Mouse (Mus musculus) kidney, adult 9 months (tissue): ENCODE measurements around the gene Rabgap1l.

Source experiments
- DNase-seq: peaks from one replicate; pipeline ENCODE4 v3.0.0; 2022

Gene Rabgap1l

DNA sequence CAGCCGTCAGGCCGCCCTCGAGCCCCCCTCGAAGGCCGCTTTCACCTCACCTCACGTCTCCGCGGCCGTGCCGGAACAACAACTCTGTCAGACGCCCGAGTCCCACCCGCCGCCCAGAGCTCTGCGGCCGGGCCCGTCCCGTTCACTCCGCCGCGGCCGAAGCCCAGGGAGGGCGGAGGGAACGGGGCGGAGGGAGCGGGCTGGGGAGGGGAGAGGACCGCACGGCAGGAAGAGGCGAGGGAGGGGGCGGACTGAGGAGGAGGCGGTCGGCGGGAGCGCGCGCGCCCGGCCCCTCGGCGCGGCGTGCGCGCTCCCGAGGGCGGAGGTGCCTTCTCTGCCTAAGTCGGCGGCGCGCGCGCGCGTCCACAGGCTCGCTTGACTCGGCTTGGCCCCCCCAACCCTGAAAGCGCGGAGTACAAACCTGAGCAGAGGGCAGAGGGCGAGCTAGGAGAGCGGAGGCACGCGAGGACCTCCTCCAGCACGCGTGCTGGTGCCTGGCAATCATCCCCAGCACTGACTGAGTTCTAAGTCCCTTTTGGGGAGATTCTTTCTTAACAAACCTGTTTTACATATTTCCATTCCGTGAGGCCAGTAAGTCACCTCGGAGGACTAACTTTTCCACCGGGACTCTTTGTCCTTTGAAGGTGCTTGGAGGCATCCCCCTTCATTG, at the start of gene Rabgap1l:
TSS of gene Rabgap1l (minus strand) at position 526 of the 670 bp plus-strand sequence.
- DNase-seq: peak; percentile 93

DNA sequence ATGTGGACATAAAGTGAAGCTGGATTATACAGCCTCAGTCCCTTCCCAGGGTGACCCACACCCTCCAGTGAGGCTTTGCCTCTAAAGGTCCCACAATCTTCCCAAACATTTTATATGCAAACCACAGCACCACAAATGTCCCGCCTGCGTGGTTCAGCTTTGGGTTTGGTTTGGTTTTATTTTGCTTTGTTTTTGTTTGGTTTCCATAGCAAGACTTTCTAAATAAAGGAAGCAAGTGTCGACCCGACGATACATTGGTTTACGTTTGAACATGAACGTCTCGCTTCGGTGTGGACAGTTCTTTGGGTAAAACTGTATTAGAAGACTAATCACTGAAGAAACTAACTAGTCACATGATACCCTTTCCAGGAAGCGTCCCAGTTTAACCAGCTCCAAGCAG, 49.6 kb upstream of the Rabgap1l start:
- no peak for DNase-seq

DNA sequence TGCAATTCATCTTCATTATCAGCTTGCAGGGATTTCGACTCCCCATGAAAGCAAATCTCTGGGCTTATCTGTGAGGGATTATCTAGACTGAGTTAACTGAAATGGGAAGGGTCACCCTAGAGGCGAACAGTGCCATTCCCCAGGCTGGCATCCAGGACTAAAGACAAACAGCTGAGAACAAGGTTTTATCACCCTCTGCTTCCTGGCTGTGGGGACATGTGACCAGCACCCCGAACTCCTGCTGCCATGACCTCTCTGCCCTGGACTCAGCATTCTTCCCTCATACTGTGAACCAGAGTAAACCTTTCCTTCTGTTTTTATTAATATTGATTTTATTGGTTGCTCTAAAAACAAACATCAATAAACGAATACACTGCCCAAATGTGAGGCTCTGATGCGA, 47.6 kb upstream of the Rabgap1l start:
- no peak for DNase-seq

DNA sequence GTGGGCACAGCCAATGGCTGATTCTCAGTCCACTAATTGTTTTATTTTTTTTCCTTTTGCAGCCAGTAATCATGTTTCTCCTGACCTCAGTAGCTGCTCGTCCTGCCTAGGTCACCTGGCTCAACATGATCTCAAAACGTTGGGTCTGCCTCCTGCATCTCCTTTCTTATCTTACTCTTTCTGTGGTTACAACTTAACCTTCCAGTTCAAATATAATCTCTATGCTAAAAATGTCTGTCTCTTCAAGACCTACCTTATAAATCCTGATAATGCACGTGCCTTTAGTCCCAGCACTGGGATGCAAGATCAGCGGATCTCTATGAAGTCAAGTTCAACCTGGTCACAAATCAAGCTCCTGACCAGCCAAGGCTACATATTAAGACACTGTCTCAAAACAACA, 46.1 kb upstream of the Rabgap1l start:
- DNase-seq: no peak

DNA sequence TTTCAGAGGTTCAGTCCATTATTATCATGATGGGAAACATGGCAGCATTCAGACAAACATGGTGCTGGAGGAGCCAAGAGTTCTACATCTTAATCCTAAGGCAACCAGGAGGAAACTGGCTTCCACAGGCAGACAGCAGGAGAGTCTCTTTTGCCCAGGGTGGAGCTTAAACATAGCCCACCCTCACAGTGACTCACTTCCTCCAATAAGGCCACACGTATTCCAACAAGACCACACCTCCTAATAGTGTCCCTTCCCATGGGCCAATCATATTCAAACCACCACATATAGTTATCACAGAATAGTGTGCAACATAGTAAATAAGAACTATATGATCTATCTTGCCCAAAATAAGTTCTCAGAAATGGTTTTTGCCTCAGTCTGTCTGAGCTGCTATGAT, 41.4 kb upstream of the Rabgap1l start:
- no peak for DNase-seq

DNA sequence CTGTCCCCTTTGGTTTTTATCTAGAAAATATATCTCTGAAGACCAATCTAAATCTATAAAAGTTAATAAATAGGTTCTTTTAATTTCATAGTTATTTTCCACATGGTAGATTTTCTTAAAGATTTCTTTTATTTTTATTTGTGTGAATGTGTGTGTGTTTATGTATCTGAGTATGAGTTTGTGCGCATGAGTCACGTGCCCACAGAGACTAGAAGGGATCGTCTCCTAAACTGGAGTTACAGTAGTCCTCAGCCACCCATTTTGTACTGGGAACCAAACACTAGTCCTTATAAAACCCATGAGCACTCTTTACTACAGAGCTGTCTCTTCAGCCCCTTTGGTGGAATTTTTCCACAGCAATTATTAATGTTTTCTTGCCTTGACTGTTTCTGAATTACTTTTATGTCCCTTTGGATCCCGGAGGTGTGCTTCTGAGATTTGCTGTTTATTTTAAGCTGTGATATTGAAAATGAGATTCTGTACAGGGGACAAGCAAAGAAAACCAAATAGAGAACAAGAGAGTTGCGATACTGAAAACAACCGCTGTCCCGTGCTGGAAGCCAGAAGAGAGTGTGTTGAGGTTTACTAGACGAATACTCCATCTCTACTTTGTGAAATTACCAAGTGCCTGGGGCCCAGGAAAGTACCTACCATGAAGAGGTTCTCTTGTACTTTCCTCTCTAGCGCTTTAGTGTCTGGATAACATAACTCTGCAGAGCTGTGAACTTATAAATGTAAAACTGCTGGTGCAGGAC, 39.4 kb upstream of the Rabgap1l start:
- DNase-seq: no peak

DNA sequence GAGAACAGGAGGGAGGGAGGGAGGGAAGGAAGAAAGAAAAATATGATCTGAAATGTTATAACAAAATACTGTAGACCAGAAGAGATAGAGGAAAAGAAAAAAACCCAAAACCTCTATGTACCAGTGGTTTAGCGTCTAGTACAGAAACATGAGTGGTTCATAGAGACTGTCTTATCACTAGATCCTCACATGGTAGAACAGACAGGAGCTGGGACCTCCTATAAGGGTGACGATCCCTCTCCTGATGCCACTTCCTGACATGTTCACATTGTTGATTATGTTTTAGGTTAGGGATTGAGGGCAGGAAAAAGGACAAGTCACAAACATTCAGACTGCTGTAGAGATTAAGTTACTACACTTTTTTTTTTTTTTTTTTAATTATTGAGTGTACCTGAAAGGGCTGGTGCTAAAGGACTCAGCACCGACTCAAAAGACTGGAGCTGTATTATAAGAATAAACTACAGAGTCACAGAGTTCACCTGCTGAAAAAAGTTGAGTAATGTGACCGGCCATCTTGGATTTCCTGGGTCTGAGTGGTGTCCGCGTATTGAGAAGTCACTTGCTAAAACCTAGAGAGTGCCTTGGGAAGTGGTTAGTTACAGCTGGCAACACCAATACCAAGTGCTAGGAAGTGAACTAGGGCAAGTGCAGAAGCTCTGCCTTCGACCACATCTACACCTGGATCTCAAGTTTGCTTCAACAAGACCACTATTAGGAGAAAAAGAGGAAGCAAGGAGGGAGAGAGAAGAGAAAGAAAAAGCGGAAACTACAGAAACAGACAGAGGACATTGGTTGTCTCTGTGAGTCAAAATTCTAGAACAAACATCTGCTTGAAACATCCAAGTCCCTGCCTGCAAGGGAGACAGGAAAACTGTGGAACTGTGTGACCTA, 37.8 kb upstream of the Rabgap1l start:
- no peak for DNase-seq

DNA sequence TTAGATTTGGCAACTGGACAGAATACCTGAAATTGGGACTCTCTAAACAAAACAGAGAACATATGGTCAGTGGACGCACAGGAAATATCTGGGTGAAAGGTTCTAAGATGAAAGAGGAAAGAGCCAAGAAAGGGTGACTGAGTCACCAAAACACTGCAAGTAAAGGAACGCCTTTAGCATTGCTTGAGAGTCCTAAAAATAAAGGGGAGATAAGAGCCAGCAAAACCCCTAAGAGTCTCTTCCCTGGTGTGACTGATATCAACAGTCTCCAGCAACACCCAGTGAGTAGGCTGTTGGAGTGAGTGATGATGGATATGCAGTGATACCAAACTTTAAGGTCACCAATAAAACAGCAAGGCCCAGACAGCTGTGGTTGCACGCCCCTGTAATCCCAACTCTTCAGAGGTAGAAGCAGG, 32.4 kb upstream of the Rabgap1l start:
- no peak for DNase-seq

DNA sequence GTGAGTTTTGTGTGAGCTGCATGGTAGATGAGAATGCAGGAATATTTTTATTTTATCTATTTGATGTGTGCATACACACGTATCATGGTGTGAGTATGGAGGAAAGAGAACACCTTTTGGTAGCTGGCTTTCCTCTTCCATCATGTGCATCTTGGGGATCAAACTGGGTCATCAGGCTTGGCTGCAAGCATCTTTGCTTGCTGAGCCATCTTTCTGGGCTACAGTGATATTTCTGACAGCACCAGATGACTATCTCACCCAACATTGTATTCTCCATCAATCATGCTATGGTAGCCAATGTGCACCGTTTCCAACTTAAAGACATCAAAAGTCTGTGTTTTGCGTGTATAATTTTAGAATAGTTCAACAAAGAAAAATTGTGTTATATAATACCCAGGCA, 30.6 kb upstream of the Rabgap1l start:
- DNase-seq: no peak

DNA sequence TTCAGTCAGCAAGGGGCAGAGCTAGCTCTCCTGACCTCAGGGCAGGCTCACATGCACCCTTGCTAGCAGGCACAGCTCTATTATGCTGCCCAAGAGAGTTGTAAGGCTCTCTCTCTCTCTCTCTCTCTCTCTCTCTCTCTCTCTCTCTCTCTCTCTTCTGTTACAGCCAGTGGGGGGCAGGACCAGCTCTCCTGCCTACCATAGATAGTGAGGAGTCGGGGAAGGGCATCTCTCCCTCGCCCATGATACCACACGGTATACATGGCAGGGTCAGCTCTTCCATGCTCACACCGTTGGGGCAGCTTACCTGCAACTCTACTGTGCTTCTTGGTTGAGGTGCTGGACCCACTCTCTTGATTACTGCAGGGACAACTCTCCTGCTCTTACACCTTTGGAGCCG, 21.2 kb upstream of the Rabgap1l start:
- DNase-seq: no peak

DNA sequence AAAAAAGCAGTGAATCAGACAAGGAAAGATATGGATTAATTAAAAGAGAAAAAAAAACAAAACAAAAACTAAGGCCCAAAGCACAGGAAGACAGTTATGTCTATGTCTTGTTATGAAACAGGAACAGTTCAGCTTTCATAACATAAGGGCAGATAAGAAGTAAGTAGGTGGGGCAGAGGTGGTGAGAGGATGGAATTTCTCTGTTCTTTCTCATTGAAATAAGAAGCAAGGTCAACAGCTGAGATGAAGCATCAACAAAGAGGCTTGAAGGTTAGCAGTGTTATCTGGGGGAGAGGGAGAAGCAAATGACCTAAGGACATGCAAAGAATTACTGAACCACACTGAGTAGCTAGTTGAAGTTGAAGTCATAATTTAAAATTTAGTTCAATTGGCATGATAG, 19.4 kb upstream of the Rabgap1l start:
- no peak for DNase-seq

DNA sequence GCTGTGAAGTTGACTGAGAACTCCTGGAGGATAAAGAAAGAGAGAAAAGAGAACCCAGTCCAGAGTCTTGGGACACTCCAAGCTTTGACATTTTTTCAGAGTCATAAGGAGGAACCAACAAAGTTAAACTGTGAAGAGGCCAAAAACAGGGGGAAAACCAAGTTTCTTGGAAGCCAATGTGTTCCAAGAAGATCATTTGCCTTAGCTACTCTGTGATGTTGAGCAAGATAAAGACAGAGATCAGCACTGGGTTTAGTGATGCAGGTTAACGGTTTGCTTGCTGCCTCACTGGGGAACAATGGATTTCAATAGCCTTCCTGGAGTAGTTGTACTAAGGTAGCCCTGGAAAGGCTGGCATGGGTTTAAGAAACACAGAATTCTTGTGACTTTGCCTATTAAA, 18.9 kb upstream of the Rabgap1l start:
- no peak for DNase-seq

DNA sequence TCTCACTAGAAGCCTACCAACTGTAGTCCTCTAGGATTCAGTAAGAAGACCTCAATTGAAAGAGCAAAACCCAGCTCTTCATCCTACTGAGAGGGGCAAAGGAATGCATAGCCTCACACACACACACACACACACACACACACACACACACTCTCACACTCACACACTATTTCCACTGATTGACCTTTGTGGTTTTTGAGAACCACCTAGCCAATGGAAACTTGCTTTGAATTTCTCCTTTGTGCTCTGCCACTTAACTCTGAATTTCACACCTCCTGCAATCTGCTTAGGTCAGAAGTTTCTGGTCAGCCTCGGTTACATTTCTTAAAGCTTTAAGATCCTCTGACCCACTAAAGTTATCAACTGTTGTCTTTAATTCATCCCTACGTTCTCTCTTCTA, 12.3 kb upstream of the Rabgap1l start:
- no peak for DNase-seq

DNA sequence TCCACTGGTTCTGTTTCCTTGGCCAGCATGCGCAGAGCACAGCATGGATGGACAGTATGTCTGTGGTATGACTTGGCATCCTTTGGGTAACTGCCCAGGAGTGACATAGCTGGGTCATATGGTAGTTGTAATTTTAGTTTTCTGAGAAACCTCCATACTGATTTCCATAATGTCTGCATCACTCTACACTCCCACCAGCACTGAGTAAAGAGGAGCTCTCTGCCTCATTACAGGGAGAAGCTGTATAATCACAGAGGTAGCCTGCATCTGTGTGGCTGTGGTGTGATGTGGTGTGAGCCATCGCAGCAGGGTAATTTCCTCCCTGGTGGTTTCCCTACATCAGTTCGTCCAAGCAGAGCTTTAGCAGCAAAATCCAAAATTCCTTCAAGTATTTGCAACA, 7.0 kb upstream of the Rabgap1l start:
- DNase-seq: no peak

DNA sequence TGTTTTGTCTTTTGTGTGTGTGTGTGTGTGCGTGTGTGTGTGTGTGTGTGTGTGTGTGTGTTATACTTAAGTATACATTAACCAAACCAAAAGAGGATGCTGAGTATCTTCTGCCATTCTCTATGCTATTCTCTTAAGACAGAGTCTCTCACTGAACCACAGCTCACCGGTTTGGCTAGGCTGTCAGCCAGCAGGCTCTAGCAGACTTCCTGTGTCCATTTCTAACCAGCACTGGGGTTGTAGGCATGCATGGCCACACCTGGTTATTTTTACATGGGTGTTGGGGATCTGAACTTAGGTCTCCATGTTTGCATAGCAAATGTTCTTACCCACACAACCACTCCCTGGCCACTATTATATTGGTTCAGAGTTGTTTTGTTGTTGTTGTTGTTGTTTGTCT, 2.0 kb upstream of the Rabgap1l start:
- DNase-seq: no peak

DNA sequence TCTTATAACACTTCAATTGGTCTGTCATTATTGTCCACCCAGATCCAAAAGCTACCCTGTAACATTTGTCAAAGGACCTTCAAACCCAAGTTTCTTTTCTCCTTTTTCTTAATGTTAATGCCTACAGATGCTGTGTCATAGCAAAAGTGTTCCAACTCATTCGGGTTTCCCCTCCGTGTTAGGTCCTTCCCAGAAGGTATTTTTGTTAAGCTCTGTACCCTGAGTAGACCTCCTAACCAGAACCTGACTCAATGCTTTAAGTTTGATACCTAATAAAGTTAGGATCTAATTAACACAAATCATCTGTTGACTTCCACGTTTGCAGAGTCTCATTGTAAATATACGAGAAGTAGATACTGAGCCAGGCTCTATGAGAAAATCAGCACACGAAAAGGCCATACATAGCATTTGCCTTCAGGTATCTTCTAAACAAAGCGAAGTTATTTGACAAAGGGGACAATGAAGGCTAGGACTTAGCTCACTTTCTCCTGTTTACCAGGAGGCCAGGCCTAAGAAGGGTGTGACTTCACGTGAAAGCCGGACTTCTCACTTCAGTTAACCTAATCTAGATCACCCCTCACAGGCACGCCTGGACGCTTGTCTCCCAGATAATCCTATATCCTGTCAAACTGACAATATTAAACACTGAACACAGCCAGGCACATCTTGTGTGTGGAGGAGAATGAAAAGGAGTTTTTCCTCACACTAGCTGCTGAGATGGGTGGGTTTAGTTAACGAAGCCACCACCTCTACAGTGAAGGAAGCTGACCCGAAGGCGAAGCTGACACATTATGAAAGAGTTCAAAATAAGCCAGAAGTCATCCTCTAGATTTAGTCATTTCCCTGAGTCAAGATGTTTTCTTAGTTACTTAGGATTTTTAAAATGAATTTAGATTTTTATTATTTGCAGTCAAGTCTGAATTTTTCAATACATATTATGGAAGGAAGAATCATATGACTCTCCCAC, 1.1 kb upstream of the Rabgap1l start:
- no peak for DNase-seq

DNA sequence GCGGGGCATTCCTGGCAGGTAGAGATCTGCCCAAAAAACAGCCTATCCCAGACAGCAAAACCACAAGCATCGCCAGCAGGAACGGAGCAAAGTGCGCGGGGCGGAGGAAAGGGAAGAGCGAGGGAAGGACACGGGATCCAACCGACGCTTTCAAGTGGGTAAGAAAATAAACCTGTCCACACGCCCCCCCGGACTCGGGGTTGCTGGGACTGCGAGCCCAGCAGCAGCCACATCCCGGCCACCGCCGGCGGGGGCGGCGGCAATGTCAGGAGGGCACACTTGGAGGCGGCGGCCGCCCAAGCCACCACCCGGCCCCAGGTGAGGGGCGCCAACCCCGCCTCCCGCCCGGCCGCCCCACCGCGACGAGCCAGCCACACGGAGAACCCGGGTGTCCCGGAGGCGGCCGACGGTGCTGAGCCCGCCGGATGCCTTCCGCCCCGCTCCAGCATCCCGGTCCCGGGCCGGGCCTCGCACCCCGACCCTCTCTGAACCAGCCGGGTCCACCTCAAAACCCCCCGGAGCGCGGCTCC, 790 bp downstream of the Rabgap1l start:
- DNase-seq: peak; percentile 80

DNA sequence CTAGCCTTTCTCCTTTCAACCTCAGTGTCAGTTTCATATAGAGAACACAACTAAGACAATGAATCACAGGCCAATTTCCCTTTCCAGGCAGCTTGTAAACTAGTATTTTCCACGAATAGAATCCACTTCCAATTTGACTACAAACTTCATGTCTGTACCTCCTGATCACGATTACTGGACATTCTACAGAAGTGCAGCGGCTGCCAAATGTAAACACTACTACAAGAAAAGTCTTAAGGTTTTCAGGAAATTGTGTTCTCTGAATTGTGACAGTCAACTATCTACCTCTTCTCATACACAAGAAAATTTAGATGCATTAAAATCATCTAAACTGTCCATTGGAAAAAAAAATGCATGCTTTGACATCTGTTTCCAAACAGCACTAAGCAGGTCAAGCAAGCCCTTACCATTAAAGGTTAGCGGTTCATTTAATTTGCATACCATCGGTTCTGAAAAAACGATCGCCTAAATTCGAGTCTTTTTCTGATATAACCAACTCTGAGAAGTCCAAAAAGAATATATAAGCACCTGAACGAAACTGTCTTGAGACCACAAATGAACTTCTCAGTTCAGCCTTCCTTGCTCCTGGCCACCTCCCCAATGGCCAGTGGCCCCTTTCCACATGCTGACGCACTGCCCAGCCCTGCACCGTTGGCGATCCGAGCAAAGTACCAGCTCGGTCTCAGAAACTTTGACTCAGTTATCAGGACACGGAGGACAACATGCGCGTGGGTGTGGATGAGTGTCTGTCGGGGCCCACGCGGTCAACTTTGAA, 1.4 kb downstream of the Rabgap1l start:
- no peak for DNase-seq

DNA sequence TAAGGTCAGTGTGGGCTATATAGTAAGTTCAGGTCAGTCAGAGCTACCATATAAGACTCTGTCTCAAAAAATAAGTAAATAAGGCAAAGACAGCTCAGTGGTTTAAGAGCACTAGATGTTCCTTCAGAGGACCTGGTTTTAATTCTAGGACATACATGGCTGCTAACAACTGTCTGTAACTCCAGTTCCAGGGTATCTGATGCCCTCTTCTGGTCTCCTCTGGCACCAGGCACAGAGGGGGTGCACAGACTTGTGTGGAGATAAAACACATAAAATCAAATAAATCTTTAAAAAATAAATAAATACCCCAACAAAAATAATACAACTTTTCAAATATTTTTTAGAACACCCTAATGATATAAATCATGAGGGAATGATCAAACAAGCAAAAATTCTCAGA, 2.4 kb downstream of the Rabgap1l start:
- no peak for DNase-seq

DNA sequence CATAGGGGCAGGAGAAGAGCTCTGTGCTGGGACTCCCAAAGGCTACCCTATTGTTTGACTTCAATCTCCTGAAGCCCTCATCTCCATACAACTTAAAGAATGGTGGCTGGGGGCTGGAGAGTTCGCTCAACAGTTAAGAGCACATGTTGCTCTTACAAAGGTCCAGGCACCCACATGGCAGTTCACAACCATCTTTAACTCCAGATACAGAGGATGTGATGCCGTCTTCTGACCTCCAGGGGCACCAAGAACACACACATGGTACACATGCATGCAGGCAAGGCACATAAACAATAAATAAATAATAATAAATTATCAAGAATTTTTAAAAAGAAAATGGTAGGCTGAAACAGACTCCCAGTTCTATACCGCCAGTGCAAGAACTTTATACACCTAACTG, 3.1 kb downstream of the Rabgap1l start:
- no peak for DNase-seq

DNA sequence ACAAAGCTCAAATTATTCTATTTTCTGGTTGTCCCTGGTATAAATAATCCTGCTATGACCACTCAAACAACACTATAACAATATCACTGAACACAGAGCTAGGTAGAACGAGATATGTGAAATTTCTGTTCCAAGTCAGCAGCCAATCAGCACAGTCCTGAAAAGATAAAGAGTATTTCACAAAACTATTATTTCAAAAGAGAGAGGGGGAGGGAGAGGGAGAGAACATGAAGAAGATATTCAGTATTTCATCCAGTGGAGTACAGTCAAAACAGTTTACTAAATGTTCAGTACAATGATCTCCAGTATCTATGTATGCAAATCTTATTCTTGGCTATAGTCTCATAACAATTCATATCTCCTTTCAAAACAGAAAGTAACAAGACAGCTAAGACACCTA, 5.1 kb downstream of the Rabgap1l start:
- DNase-seq: no peak
